Mouse (Mus musculus) CD8-positive naive resting alpha-beta T cell, adult 57 days (primary cell): ENCODE measurements around the gene Kntc1. TPM values are rescaled to one million over a fixed set of nuclear protein-coding genes. Genes with fewer than 3 reads are reported as not detected.

Experiments used
- total RNA-seq: library from RNA; stranded (reverse); gene quantifications from one replicate; pipeline ENCODE4 v1.2.4, GENCODE M21; 2023

Gene Kntc1
- total RNA-seq, result 0.95 TPM

GRCm38 (mm10) chr5:123749065-123750064, at the start of gene Kntc1, which contains the start of gene Rsrc2:
TSS of gene Kntc1 (plus strand) at chr5:123749716.
TSS of gene Rsrc2 (minus strand) at chr5:123749414.

GRCm38 (mm10) chr5:123720328-123721311, 28.9 kb upstream of the Kntc1 start, which contains the start of gene Zcchc8:
TSS of gene Zcchc8 (minus strand) at chr5:123721100.

GRCm38 (mm10) chr5:123865365-123865764, 115.8 kb downstream of the Kntc1 start, which contains the start of gene Hcar2:
TSS of gene Hcar2 (minus strand) at chr5:123865499.

Other genes starting within 250 kb of the Kntc1 start
- gene B3gnt4, start 239.3 kb upstream of the Kntc1 start, total RNA-seq, result not detected
- gene Diablo, start 225.5 kb upstream of the Kntc1 start, total RNA-seq, result 60.0 TPM
- gene Gm49027, start 224.2 kb upstream of the Kntc1 start, total RNA-seq, result 7.7 TPM
- 56.1 TPM for gene Vps33a, start 176.7 kb upstream of the Kntc1 start, total RNA-seq
- gene Clip1, start 65.1 kb upstream of the Kntc1 start, total RNA-seq, result 78.6 TPM
- 90.1 TPM for gene Zcchc8, start 28.6 kb upstream of the Kntc1 start, total RNA-seq
- 238 TPM for gene Rsrc2, start 302 bp upstream of the Kntc1 start, total RNA-seq
- gene Hcar2, start 115.8 kb downstream of the Kntc1 start, total RNA-seq, result 2.3 TPM
- not detected for gene Hcar1, start 130.3 kb downstream of the Kntc1 start, total RNA-seq
- gene Denr, start 157.5 kb downstream of the Kntc1 start, total RNA-seq, result 41.4 TPM
- not detected for gene Gm43518, start 177.7 kb downstream of the Kntc1 start, total RNA-seq
- 2.6 TPM for gene Ccdc62, start 181.0 kb downstream of the Kntc1 start, total RNA-seq
- 48.9 TPM for gene Hip1r, start 223.9 kb downstream of the Kntc1 start, total RNA-seq